Mouse (Mus musculus) myocyte (in vitro differentiated cells): ENCODE results near the gene Snx30.

ENCODE experiments used
- CEBPB ChIP-seq: IDR thresholded peaks from 2 replicates; pipeline ENCODE4 v1.6.1; 2011; ENCODE audit warnings: mild to moderate bottlenecking, moderate library complexity; ENCODE audit not compliant: poor library complexity, insufficient read depth, severe bottlenecking
- MAX ChIP-seq: IDR thresholded peaks from one replicate; pipeline ENCODE4 v1.6.1; 2011; ENCODE audit warnings: low read depth, mild to moderate bottlenecking, control low read depth
- MYOD1 ChIP-seq, 3 experiments: IDR thresholded peaks; one replicate each; pipeline ENCODE4 v1.6.1; 2011; ENCODE audit warnings: control low read depth in 2 of 3, low read depth in 2 of 3, mild to moderate bottlenecking in 2 of 3, moderate library complexity in 1 of 3; ENCODE audit not compliant: insufficient read length in 2 of 3, control insufficient read depth in 1 of 3
- MYOG ChIP-seq, 3 experiments: IDR thresholded peaks; one replicate each; pipeline ENCODE4 v1.6.1; 2011; ENCODE audit warnings: control low read depth in 2 of 3, low read depth in 2 of 3, mild to moderate bottlenecking in 2 of 3; ENCODE audit not compliant: insufficient read length in 2 of 3, control insufficient read depth in 1 of 3, insufficient read depth in 1 of 3
- POLR2A ChIP-seq: IDR thresholded peaks from one replicate; pipeline ENCODE4 v1.6.1; 2011; ENCODE audit warnings: low read depth, mild to moderate bottlenecking, control low read depth, moderate library complexity; ENCODE audit not compliant: insufficient read length
- POLR2AphosphoS2 ChIP-seq: IDR thresholded peaks from one replicate; pipeline ENCODE4 v1.6.1; 2011; ENCODE audit warnings: low read depth, control low read depth; ENCODE audit not compliant: insufficient read length
- TCF3 ChIP-seq: IDR thresholded peaks from one replicate; pipeline ENCODE4 v1.6.1; 2011; ENCODE audit warnings: low read depth, control low read depth; ENCODE audit not compliant: insufficient read length

DNA sequence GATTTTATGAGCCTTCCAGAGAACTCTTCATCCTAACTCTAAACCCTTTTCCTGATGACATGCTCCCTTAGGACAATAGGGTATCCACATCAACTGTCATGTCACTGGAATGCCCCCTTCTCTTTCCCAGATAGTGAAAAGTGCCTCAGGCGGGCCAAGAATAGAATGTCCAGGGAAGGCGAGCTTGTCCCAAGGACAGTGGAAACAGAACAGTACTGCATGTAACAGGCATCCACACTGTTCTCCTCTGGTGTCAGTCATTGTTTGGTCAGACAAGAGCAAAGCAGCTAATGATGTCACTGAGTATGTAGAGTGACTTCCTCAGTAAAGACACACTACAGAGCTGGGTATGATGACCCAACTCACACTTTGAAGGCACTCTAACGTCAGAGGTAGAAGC, 27.8 kb upstream of the Snx30 start:
- TF ChIP-seq TCF3: no peak
- no peak for TF ChIP-seq POLR2A
- no peak for TF ChIP-seq POLR2AphosphoS2
- TF ChIP-seq MYOD1 (IDR thresholded peaks at IDR 0.05; ENCODE audit: control insufficient read depth in 1 of 3, insufficient read length in 2 of 3, low read depth in 2 of 3): no peak
- TF ChIP-seq MAX: no peak
- no peak for TF ChIP-seq CEBPB
- TF ChIP-seq MYOG (IDR thresholded peaks at IDR 0.05; ENCODE audit: control insufficient read depth in 1 of 3, insufficient read depth in 1 of 3, insufficient read length in 2 of 3, low read depth in 2 of 3): no peak
